Mouse (Mus musculus) testis, adult 2 months (tissue): ENCODE measurements at regions not wholly inside any gene's neighbourhood (a gene's known extent, or its start where the extent isn't known, plus 50 kb on each side); places are given as distances from the start of the nearest gene placed in this dataset.

Source experiments
- H3K27ac ChIP-seq: fragments of 200-500 bp; 2 replicates; pipeline ENCODE4 v1.5.1; 2012; ENCODE audit warnings: low read depth, low read length; ENCODE audit not compliant: control insufficient read depth, insufficient read depth
- H3K27me3 ChIP-seq: fragments of 200-500 bp; 2 replicates; pipeline ENCODE4 v1.6.1; 2012; ENCODE audit warnings: mild to moderate bottlenecking, low read length, moderate library complexity; ENCODE audit not compliant: control insufficient read depth, insufficient read depth
- H3K36me3 ChIP-seq: fragments of 200-500 bp; 2 replicates; pipeline ENCODE4 v1.6.1; 2012; ENCODE audit warnings: mild to moderate bottlenecking, low read length; ENCODE audit not compliant: control insufficient read depth, insufficient read depth
- H3K4me1 ChIP-seq: fragments of 200-500 bp; 2 replicates; pipeline ENCODE4 v1.6.1; 2012; ENCODE audit warnings: low read length; ENCODE audit not compliant: control insufficient read depth, insufficient read depth
- H3K4me3 ChIP-seq: fragments of 200-500 bp; 2 replicates; pipeline ENCODE4 v1.5.1; 2012; ENCODE audit warnings: low read depth, mild to moderate bottlenecking, low read length, moderate library complexity, mixed read lengths; ENCODE audit not compliant: control insufficient read depth
- CTCF ChIP-seq: fragments of 200-500 bp; IDR thresholded peaks from 2 replicates; pipeline ENCODE4 v1.5.1; 2012; ENCODE audit warnings: low read depth, mild to moderate bottlenecking, inconsistent platforms, low read length, moderate library complexity; ENCODE audit not compliant: control insufficient read depth, insufficient read depth, insufficient replicate concordance
- POLR2A ChIP-seq: fragments of 200-500 bp; IDR thresholded peaks from 2 replicates; pipeline ENCODE4 v1.6.1; 2012; ENCODE audit warnings: low read depth, mild to moderate bottlenecking, inconsistent platforms, low read length, moderate library complexity; ENCODE audit not compliant: control insufficient read depth

GRCm38 (mm10) chr1:193949817-193950216, 579.7 kb upstream of the Camk1g start:
- Histone ChIP-seq H3K36me3 (no peaks in the 10 kb centered on the region), H3K27ac (no peak overlapping the region), H3K27me3 (no peaks in the 10 kb centered on the region), H3K4me3 (no peak overlapping the region), H3K4me1 (no peaks in the 10 kb centered on the region)
- TF ChIP-seq POLR2A (no peak), CTCF (no peak)

- Histone ChIP-seq H3K4me3 (no peak overlapping the region), H3K27me3 (no peaks in the 10 kb centered on the region), H3K36me3 (no peaks in the 10 kb centered on the region), H3K27ac (no peak overlapping the region), H3K4me1 (no peaks in the 10 kb centered on the region)
- no peak for TF ChIP-seq CTCF
- no peak for TF ChIP-seq POLR2A
Observed at GRCm38 (mm10) chr1:193946953-193947586, 577.0 kb upstream of the Camk1g start.

- H3K4me3 ChIP-seq: no peak overlapping the region
- H3K4me1 ChIP-seq: no peaks in the 10 kb centered on the region
- TF ChIP-seq POLR2A (no peak), CTCF (no peak)
- H3K36me3 ChIP-seq: no peaks in the 10 kb centered on the region
- H3K27me3 ChIP-seq: no peaks in the 10 kb centered on the region
- H3K27ac ChIP-seq: no peak overlapping the region
Observed at GRCm38 (mm10) chr1:193935969-193936368, 565.9 kb upstream of the Camk1g start.

- no peaks in the 10 kb centered on the region for H3K27me3 ChIP-seq
- H3K4me3 ChIP-seq: no peak overlapping the region
- H3K4me1 ChIP-seq: no peaks in the 10 kb centered on the region
- no peak for TF ChIP-seq CTCF
- no peak for TF ChIP-seq POLR2A
- H3K36me3 ChIP-seq: no peaks in the 10 kb centered on the region
- no peak overlapping the region for H3K27ac ChIP-seq
Observed at GRCm38 (mm10) chr1:193934308-193934707, 564.2 kb upstream of the Camk1g start.

GRCm38 (mm10) chr1:193931131-193931729, 561.1 kb upstream of the Camk1g start:
- Histone ChIP-seq H3K4me1 (no peaks in the 10 kb centered on the region), H3K36me3 (no peaks in the 10 kb centered on the region), H3K27me3 (no peaks in the 10 kb centered on the region), H3K4me3 (no peak overlapping the region), H3K27ac (no peak overlapping the region)
- TF ChIP-seq POLR2A: no peak
- TF ChIP-seq CTCF: no peak

- no peaks in the 10 kb centered on the region for H3K36me3 ChIP-seq
- no peak overlapping the region for H3K27ac ChIP-seq
- no peak overlapping the region for H3K4me3 ChIP-seq
- TF ChIP-seq POLR2A (no peak), CTCF (no peak)
- H3K4me1 ChIP-seq: no peaks in the 10 kb centered on the region
- H3K27me3 ChIP-seq: no peaks in the 10 kb centered on the region
Observed at GRCm38 (mm10) chr1:193928607-193929006, 558.5 kb upstream of the Camk1g start.

- H3K27ac ChIP-seq: no peak overlapping the region
- no peaks in the 10 kb centered on the region for H3K36me3 ChIP-seq
- H3K27me3 ChIP-seq: no peaks in the 10 kb centered on the region
- no peaks in the 10 kb centered on the region for H3K4me1 ChIP-seq
- no peak overlapping the region for H3K4me3 ChIP-seq
- no peak for TF ChIP-seq POLR2A
- no peak for TF ChIP-seq CTCF
Observed at GRCm38 (mm10) chr1:193922756-193923155, 552.7 kb upstream of the Camk1g start.
